Mouse (Mus musculus) CH12.LX (cell line): ENCODE data around the gene Ramp1. TPM values are rescaled to one million over a fixed set of nuclear protein-coding genes. Genes with fewer than 3 reads are reported as not detected.

Source experiments
- DNase-seq: peaks from one replicate; pipeline ENCODE4 v3.0.0-alpha.2; 2013; ENCODE audit errors: extremely low read depth
- H3K27ac ChIP-seq: 2 replicates; pipeline ENCODE4 v1.5.1; 2012; ENCODE audit warnings: low read depth, mild to moderate bottlenecking, control low read depth, moderate library complexity; ENCODE audit not compliant: insufficient read depth
- H3K27me3 ChIP-seq: replicated peaks from 2 replicates; pipeline ENCODE3; 2012; ENCODE audit warnings: inconsistent platforms
- H3K36me3 ChIP-seq, 2 experiments: replicated peaks in 1 of 2; 2 replicates each; pipeline versions ENCODE3 to v1.6.1; 2012; ENCODE audit warnings: inconsistent platforms in 1 of 2, low read length in 1 of 2, mild to moderate bottlenecking in 1 of 2, mixed read lengths in 1 of 2, moderate library complexity in 1 of 2; ENCODE audit not compliant: control insufficient read depth in 1 of 2, insufficient read depth in 1 of 2
- H3K4me1 ChIP-seq, 2 experiments: 2 replicates each; pipeline ENCODE4 v1.6.1; 2012; ENCODE audit warnings: inconsistent platforms in 1 of 2, moderate library complexity in 1 of 2; ENCODE audit not compliant: insufficient read depth in 2 of 2, control insufficient read depth in 1 of 2
- H3K4me2 ChIP-seq: 2 replicates; pipeline ENCODE4 v1.6.1; 2012; ENCODE audit warnings: low read depth, mild to moderate bottlenecking, control low read depth; ENCODE audit not compliant: poor library complexity, insufficient read depth, severe bottlenecking
- H3K4me3 ChIP-seq, 3 experiments: fragments of 150-350 bp in 1 of 3; sonication (generic) in 1 of 3; replicated peaks in 1 of 3; 2 replicates each; pipeline versions ENCODE3 to v1.5.1; 2011 to 2012; ENCODE audit warnings: low read depth in 2 of 3, low read length in 2 of 3, mild to moderate bottlenecking in 2 of 3, moderate library complexity in 2 of 3, control low read depth in 1 of 3, improper control_type of control experiment in 1 of 3, inconsistent platforms in 1 of 3, mixed read lengths in 1 of 3; ENCODE audit not compliant: poor library complexity in 1 of 3
- H3K79me2 ChIP-seq: replicated peaks from 2 replicates; pipeline ENCODE4 v1.6.1; 2012; ENCODE audit warnings: mild to moderate bottlenecking, moderate library complexity; ENCODE audit not compliant: control insufficient read depth, poor library complexity, insufficient read depth, severe bottlenecking; ENCODE audit errors: extremely low read depth
- H3K9ac ChIP-seq: 2 replicates; pipeline ENCODE4 v1.6.1; 2012; ENCODE audit warnings: low read depth, mild to moderate bottlenecking, control low read depth, moderate library complexity; ENCODE audit not compliant: insufficient read depth
- H3K9me3 ChIP-seq: replicated peaks from 2 replicates; pipeline ENCODE3; 2012; ENCODE audit warnings: low read length, inconsistent platforms, mixed read lengths
- CHD2 ChIP-seq: IDR thresholded peaks from 2 replicates; pipeline ENCODE4 v1.6.1; 2011; ENCODE audit warnings: low read length, improper control_type of control experiment
- CTCF ChIP-seq, 2 experiments: IDR thresholded peaks in 1 of 2; conservative IDR thresholded peaks in 1 of 2; 2 replicates each; pipeline ENCODE4 v1.5.1; 2011 to 2012; ENCODE audit warnings: low read depth in 2 of 2, low read length in 2 of 2, improper control_type of control experiment in 1 of 2, inconsistent platforms in 1 of 2, mild to moderate bottlenecking in 1 of 2, moderate library complexity in 1 of 2
- ELF1 ChIP-seq: IDR thresholded peaks from 2 replicates; pipeline ENCODE4 v1.6.1; 2014; ENCODE audit warnings: low read depth, mild to moderate bottlenecking, inconsistent platforms, low read length, improper control_type of control experiment
- GABPA ChIP-seq: IDR thresholded peaks from 2 replicates; pipeline ENCODE4 v1.6.1; 2012; ENCODE audit warnings: low read depth, low read length, improper control_type of control experiment, inconsistent platforms; ENCODE audit not compliant: insufficient replicate concordance
- HCFC1 ChIP-seq: IDR thresholded peaks from 2 replicates; pipeline ENCODE4 v1.6.1; 2012; ENCODE audit warnings: low read depth, mild to moderate bottlenecking, inconsistent platforms, low read length, improper control_type of control experiment
- JUN ChIP-seq: IDR thresholded peaks from 2 replicates; pipeline ENCODE4 v1.6.1; 2011; ENCODE audit warnings: low read depth, mild to moderate bottlenecking, low read length, improper control_type of control experiment, moderate library complexity; ENCODE audit not compliant: insufficient read depth
- MAFK ChIP-seq: IDR thresholded peaks from 2 replicates; pipeline ENCODE4 v1.6.1; 2011; ENCODE audit warnings: low read length, improper control_type of control experiment; ENCODE audit not compliant: insufficient replicate concordance
- MAZ ChIP-seq: IDR thresholded peaks from 2 replicates; pipeline ENCODE4 v1.6.1; 2012; ENCODE audit warnings: low read depth, mild to moderate bottlenecking, inconsistent platforms, low read length, improper control_type of control experiment, moderate library complexity
- MXI1 ChIP-seq: IDR thresholded peaks from 2 replicates; pipeline ENCODE4 v1.6.1; 2011; ENCODE audit warnings: mild to moderate bottlenecking, low read depth, low read length, improper control_type of control experiment
- NELFE ChIP-seq: IDR thresholded peaks from 2 replicates; pipeline ENCODE4 v1.6.1; 2011; ENCODE audit warnings: low read depth, low read length, improper control_type of control experiment
- NRF1 ChIP-seq: IDR thresholded peaks from 2 replicates; pipeline ENCODE4 v1.6.1; 2014; ENCODE audit warnings: low read depth, mild to moderate bottlenecking, inconsistent platforms, low read length, improper control_type of control experiment, moderate library complexity
- POLR2AphosphoS2 ChIP-seq: IDR thresholded peaks from 2 replicates; pipeline ENCODE4 v1.6.1; 2011; ENCODE audit warnings: low read depth, low read length, improper control_type of control experiment
- RAD21 ChIP-seq: IDR thresholded peaks from 2 replicates; pipeline ENCODE4 v1.6.1; 2011; ENCODE audit warnings: low read depth, mild to moderate bottlenecking, low read length, improper control_type of control experiment, moderate library complexity
- SIN3A ChIP-seq: IDR thresholded peaks from 2 replicates; pipeline ENCODE4 v1.6.1; 2012; ENCODE audit warnings: low read length, improper control_type of control experiment, inconsistent platforms
- TBP ChIP-seq: conservative IDR thresholded peaks from 2 replicates; pipeline ENCODE4 v1.6.1; 2011; ENCODE audit warnings: low read depth, low read length, improper control_type of control experiment
- TCF12 ChIP-seq: IDR thresholded peaks from 2 replicates; pipeline ENCODE4 v1.6.1; 2014; ENCODE audit warnings: low read depth, mild to moderate bottlenecking, inconsistent platforms, low read length, improper control_type of control experiment
- UBTF ChIP-seq: IDR thresholded peaks from 2 replicates; pipeline ENCODE4 v1.6.1; 2012; ENCODE audit warnings: low read depth, mild to moderate bottlenecking, inconsistent platforms, low read length, improper control_type of control experiment, moderate library complexity
- ZC3H11A ChIP-seq: IDR thresholded peaks from 2 replicates; pipeline ENCODE4 v1.6.1; 2012; ENCODE audit warnings: low read depth, mild to moderate bottlenecking, inconsistent platforms, low read length, improper control_type of control experiment
- ZKSCAN1 ChIP-seq: IDR thresholded peaks from 2 replicates; pipeline ENCODE4 v1.6.1; 2012; ENCODE audit warnings: low read depth, inconsistent platforms, low read length, improper control_type of control experiment, borderline replicate concordance
- ZMIZ1 ChIP-seq: IDR thresholded peaks from 2 replicates; pipeline ENCODE4 v1.6.1; 2012; ENCODE audit warnings: low read depth, mild to moderate bottlenecking, inconsistent platforms, low read length, improper control_type of control experiment
- dilution Hi-C: fragments of 300-500 bp; cut with MboI; formaldehyde crosslinking; loops from 2 replicates; pipeline ENCODE4 v1.14.3; 2020; ENCODE audit warnings: low sequenced_read_pairs; ENCODE audit not compliant: extremely low pct_unique_long_range_greater_than_20kb, extremely low pct_ligation_motif_present
- in situ Hi-C: fragments of 300-500 bp; cut with MboI; formaldehyde crosslinking; loops from 3 replicates; pipeline ENCODE4 v1.14.3; 2019; ENCODE audit warnings: low sequenced_read_pairs, low pct_ligation_motif_present, low pct_unique_long_range_greater_than_20kb, mixed read lengths
- polyA plus RNA-seq: library from polyadenylated mRNA; unstranded; fragments of >175 nt; gene quantifications from 2 replicates; pipeline ENCODE4 v1.2.1, GENCODE M21; 2012; ENCODE audit warnings: low read depth; ENCODE audit not compliant: insufficient read length
- total RNA-seq, 2 experiments: library from RNA; depleted of rRNA; stranded (reverse); fragments of 300-350 nt in 1 of 2; fragments of >200 nt in 1 of 2; gene quantifications; 2 replicates each; pipeline ENCODE4 v1.2.3; 2012 to 2014

Ramp1 gene
- total and polyA plus RNA-seq, 3 experiments: not detected

- no peaks in the 10 kb centered on the region for H3K27me3 ChIP-seq
- in situ Hi-C loops (loop anchor here (10.0 kb wide), 2 partner anchors 64 to 274 kb away; no protein-coding TSS in a partner anchor), dilution Hi-C loops (no loop called here)
- 0 out of 2 replicates have a peak overlapping the region, but pooled peaks have one; percentile 35 for H3K4me2 ChIP-seq
- H3K9me3 ChIP-seq: no peaks in the 10 kb centered on the region
- H3K9ac ChIP-seq: no peak overlapping the region
- H3K27ac ChIP-seq: no peak overlapping the region
- H3K79me2 ChIP-seq: peaks cover 26% of the 10 kb centered on the region
- peaks cover 0 to 9% of the 10 kb centered on the region in 2 experiments for H3K36me3 ChIP-seq
- peaks cover 3 to 33% of the 10 kb centered on the region in 2 experiments; a peak in 3 of 4 replicates for H3K4me1 ChIP-seq
- peak overlapping the region in 1 of 3 experiments; percentile 9 for H3K4me3 ChIP-seq
- TF ChIP-seq JUN (no peak), NELFE (no peak), ZMIZ1 (no peak), ELF1 (no peak), GABPA (no peak), MAZ (no peak), TBP (no peak), CTCF (conservative IDR thresholded peaks at IDR 0.05 in 1 of 2, IDR thresholded peaks at IDR 0.05 in 1 of 2; ENCODE audit: low read depth in 2 of 2, low read length in 2 of 2) (no peak), RAD21 (no peak), NRF1 (no peak), ZC3H11A (no peak), MAFK (no peak), HCFC1 (no peak), CHD2 (no peak), ZKSCAN1 (no peak), MXI1 (no peak), POLR2AphosphoS2 (no peak), UBTF (no peak), TCF12 (no peak), SIN3A (no peak)
- DNase-seq: no peak
These were observed 69.3 kb downstream of the Ramp1 start for GRCm38 (mm10) chr1:91248970-91249369.
